Mouse (Mus musculus): ENCODE measurements around the gene Dscaml1. TPM values are rescaled to one million over a fixed set of nuclear protein-coding genes. Genes with fewer than 3 reads are reported as not detected.

Dscaml1 gene
- polyA plus RNA-seq, 1 experiment from 2014 or later: 11.2 TPM

- Histone ChIP-seq H3K4me3 (no peak overlapping the region), H3K27me3 (no peaks in the 10 kb centered on the region), H3K4me2 (no peak overlapping the region), H3K27ac (no peak overlapping the region), H3K36me3 (peaks cover 31% of the 10 kb centered on the region), H3K9me3 (no peaks in the 10 kb centered on the region), H3K4me1 (replicated peaks) (peaks cover 30% of the 10 kb centered on the region), H3K9ac (no peak overlapping the region)
- whole genome bisulfite sequencing: 57% methylated on average over 5 of the region's 5 CpGs
- no peak for ATAC-seq (ENCODE audit: low FRiP score)
These were observed 362.0 kb downstream of the Dscaml1 start for GRCm38 (mm10) chr9:45788405-45788804.

GRCm38 (mm10) chr9:45791456-45792142, 365.2 kb downstream of the Dscaml1 start:
- Histone ChIP-seq H3K36me3 (peaks cover 15% of the 10 kb centered on the region; the same call in 1 of the 2 replicates), H3K4me3 (no peak overlapping the region), H3K27ac (peak overlapping the region; percentile 68; the same call in 1 of the 2 replicates), H3K27me3 (no peaks in the 10 kb centered on the region), H3K9ac (no peak overlapping the region), H3K4me2 (no peak overlapping the region), H3K4me1 (replicated peaks) (peaks cover 34% of the 10 kb centered on the region), H3K9me3 (no peaks in the 10 kb centered on the region)
- 64% methylated on average over 8 of the region's 8 CpGs for WGBS
- no peak for ATAC-seq (ENCODE audit: low FRiP score)

GRCm38 (mm10) chr9:45792235-45792634, 365.8 kb downstream of the Dscaml1 start:
- H3K9ac ChIP-seq: 0 out of 2 replicates have a peak overlapping the region, but pooled peaks have one; percentile 8
- no peak for ATAC-seq (ENCODE audit: low FRiP score)
- WGBS: 89% methylated on average over 1 of the region's 1 CpGs
- no peak overlapping the region for H3K4me3 ChIP-seq
- no peaks in the 10 kb centered on the region for H3K27me3 ChIP-seq
- H3K4me1 ChIP-seq (replicated peaks): peaks cover 34% of the 10 kb centered on the region
- H3K27ac ChIP-seq: peak overlapping the region; percentile 68
- H3K4me2 ChIP-seq: no peak overlapping the region
- H3K36me3 ChIP-seq: peaks cover 15% of the 10 kb centered on the region; the same call in 1 of the 2 replicates
- H3K9me3 ChIP-seq: no peaks in the 10 kb centered on the region

GRCm38 (mm10) chr9:45793697-45794096, 367.3 kb downstream of the Dscaml1 start:
- H3K9me3 ChIP-seq: no peaks in the 10 kb centered on the region
- 62% methylated on average over 6 of the region's 6 CpGs for WGBS

GRCm38 (mm10) chr9:45795722-45796121, 369.3 kb downstream of the Dscaml1 start:
- Histone ChIP-seq H3K9ac (no peak overlapping the region), H3K36me3 (peaks cover 19% of the 10 kb centered on the region), H3K4me3 (no peak overlapping the region), H3K9me3 (no peaks in the 10 kb centered on the region), H3K27ac (no peak overlapping the region), H3K27me3 (no peaks in the 10 kb centered on the region), H3K4me2 (no peak overlapping the region), H3K4me1 (replicated peaks) (peaks cover 45% of the 10 kb centered on the region)
- WGBS: 90% methylated on average over 5 of the region's 5 CpGs
- no peak for ATAC-seq (ENCODE audit: low FRiP score)

More at GRCm38 (mm10) chr9:45793697-45794096, 367.3 kb downstream of the Dscaml1 start:
- ATAC-seq (ENCODE audit: low FRiP score): 0 out of 2 replicates have a peak, but pooled peaks have one; percentile 7
- Histone ChIP-seq H3K27ac (peak overlapping the region; percentile 62), H3K27me3 (no peaks in the 10 kb centered on the region), H3K36me3 (peaks cover 13% of the 10 kb centered on the region; the same call in 1 of the 2 replicates), H3K4me3 (no peak overlapping the region), H3K4me2 (no peak overlapping the region), H3K9ac (peak overlapping the region; percentile 8; the same call in 1 of the 2 replicates), H3K4me1 (replicated peaks) (peaks cover 44% of the 10 kb centered on the region)

- H3K36me3 ChIP-seq: peaks cover 30% of the 10 kb centered on the region
- H3K9me3 ChIP-seq: no peaks in the 10 kb centered on the region
- peak overlapping the region; percentile 23; the same call in 1 of the 2 replicates for H3K27ac ChIP-seq
- no peak overlapping the region for H3K9ac ChIP-seq
- no peaks in the 10 kb centered on the region for H3K27me3 ChIP-seq
- no peak for ATAC-seq (ENCODE audit: low FRiP score)
- H3K4me2 ChIP-seq: no peak overlapping the region
- H3K4me3 ChIP-seq: no peak overlapping the region
- 67% methylated on average over 3 of the region's 3 CpGs for WGBS
- H3K4me1 ChIP-seq (replicated peaks): peaks cover 37% of the 10 kb centered on the region
These were observed 370.8 kb downstream of the Dscaml1 start for GRCm38 (mm10) chr9:45797271-45797670.

- Histone ChIP-seq H3K4me2 (no peak overlapping the region), H3K27me3 (no peaks in the 10 kb centered on the region), H3K36me3 (peaks cover 25% of the 10 kb centered on the region), H3K9me3 (no peaks in the 10 kb centered on the region), H3K9ac (peak overlapping the region; percentile 53), H3K4me3 (no peak overlapping the region), H3K4me1 (replicated peaks) (peaks cover 29% of the 10 kb centered on the region), H3K27ac (peak overlapping the region; percentile 61)
- WGBS: 18% methylated on average over 13 of the region's 13 CpGs
- ATAC-seq (ENCODE audit: low FRiP score): peak; percentile 58; the same call in 1 of the 2 replicates
These were observed 372.2 kb downstream of the Dscaml1 start for GRCm38 (mm10) chr9:45798467-45799164.

GRCm38 (mm10) chr9:45799402-45799801, 373.0 kb downstream of the Dscaml1 start:
- Histone ChIP-seq H3K9ac (peak overlapping the region; percentile 35; the same call in 1 of the 2 replicates), H3K36me3 (peaks cover 29% of the 10 kb centered on the region), H3K4me3 (no peak overlapping the region), H3K4me1 (replicated peaks) (peaks cover 22% of the 10 kb centered on the region), H3K27ac (no peak overlapping the region), H3K27me3 (no peaks in the 10 kb centered on the region), H3K9me3 (no peaks in the 10 kb centered on the region), H3K4me2 (no peak overlapping the region)
- 82% methylated on average over 8 of the region's 8 CpGs for WGBS
- no peak for ATAC-seq (ENCODE audit: low FRiP score)

Other genes with a start within 250 kb of the Dscaml1 start
- 0.09 TPM in 1 of 2 replicates, not detected in the other for gene BC049352, start 244.6 kb upstream of the Dscaml1 start, polyA plus RNA-seq (2015; fragmentation: Nextera tagmentation; extraction: Ambion mirVana)
- gene Tmprss4, start 222.5 kb upstream of the Dscaml1 start, polyA plus RNA-seq (2015; fragmentation: Nextera tagmentation; extraction: Ambion mirVana): not detected in 2 replicates
- 0.84 and 0.95 TPM in 2 replicates for gene Il10ra, start 157.5 kb upstream of the Dscaml1 start, polyA plus RNA-seq (2015; fragmentation: Nextera tagmentation; extraction: Ambion mirVana)
- gene Tmprss13, start 107.5 kb upstream of the Dscaml1 start, polyA plus RNA-seq (2015; fragmentation: Nextera tagmentation; extraction: Ambion mirVana): not detected in 2 replicates
- 354 and 379 TPM in 2 replicates for gene Fxyd6, start 56.4 kb upstream of the Dscaml1 start, polyA plus RNA-seq (2015; fragmentation: Nextera tagmentation; extraction: Ambion mirVana)
- 4.5 and 6.4 TPM in 2 replicates for gene Fxyd2, start 27.0 kb upstream of the Dscaml1 start, polyA plus RNA-seq (2015; fragmentation: Nextera tagmentation; extraction: Ambion mirVana)

All from hindbrain, embryonic 13.5 days (tissue).